ENCODE assay signal across 8 mouse cellular contexts in the genomic region with DNA sequence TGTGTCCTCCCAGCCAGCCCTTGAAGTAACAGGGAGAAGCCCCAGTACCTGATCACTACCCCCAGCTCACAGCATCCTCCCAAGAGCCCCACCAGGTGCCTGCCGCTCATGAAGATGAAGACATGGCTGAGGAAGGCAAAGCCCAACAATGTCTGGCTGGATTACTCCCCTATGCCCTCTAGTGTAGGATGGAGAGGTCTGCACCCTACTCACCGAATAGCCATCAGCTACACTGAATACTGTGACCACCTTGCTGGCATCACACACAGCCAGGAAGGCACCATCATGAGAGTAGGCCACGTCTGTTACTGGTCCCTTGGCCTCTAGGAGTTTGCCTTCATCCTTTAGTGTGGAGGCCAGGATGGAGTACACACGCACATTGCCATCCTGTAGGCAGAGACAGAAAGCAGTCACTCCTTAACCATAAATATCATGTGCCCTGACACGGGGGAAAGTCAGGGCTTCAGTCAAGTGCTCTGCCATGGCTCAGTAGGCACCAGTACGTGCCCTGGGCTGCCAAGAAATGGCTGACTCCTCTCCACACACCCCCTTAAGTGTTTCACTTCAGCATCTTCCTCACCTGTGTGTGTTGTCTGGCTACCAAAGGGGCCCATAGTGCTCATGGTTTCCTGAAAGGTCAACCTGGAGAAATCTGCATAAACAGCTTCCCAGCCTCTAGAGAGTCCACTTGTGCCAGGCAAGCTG. TPM values are rescaled to one million over a fixed set of nuclear protein-coding genes. Genes with fewer than 3 reads are reported as not detected.
DNase-seq lines count a peak whose midpoint lies in the region; ATAC-seq and TF ChIP-seq lines count a peak whose summit lies in the region.

No protein-coding gene starts in this region.

- no peaks in the 10 kb centered on the region for H3K4me1 ChIP-seq in ES-Bruce4 (ENCODE audit: control insufficient read depth, insufficient read depth, low read length)
- H3K4me1 ChIP-seq in hindbrain, embryonic 11.5 days (replicated peaks; ENCODE audit: control insufficient read depth, insufficient read depth, low read length), result no peaks in the 10 kb centered on the region
- H3K4me1 ChIP-seq in midbrain, embryonic 16.5 days (ENCODE audit: control insufficient read depth, insufficient read depth, low read length), result no peaks in the 10 kb centered on the region

- H3K27me3 ChIP-seq in ES-Bruce4 (ENCODE audit: control insufficient read depth, insufficient read depth, low read length, poor library complexity, severe bottlenecking), result no peaks in the 10 kb centered on the region
- no peaks in the 10 kb centered on the region for H3K27me3 ChIP-seq in hindbrain, embryonic 11.5 days (ENCODE audit: control insufficient read depth, insufficient read depth, low read length)
- no peaks in the 10 kb centered on the region for H3K27me3 ChIP-seq in midbrain, embryonic 16.5 days (ENCODE audit: control insufficient read depth, insufficient read depth, low read depth, low read length)

- peaks cover 32% of the 10 kb centered on the region for H3K36me3 ChIP-seq in ES-Bruce4 (ENCODE audit: control insufficient read depth, insufficient read depth, low read length, poor library complexity, severe bottlenecking)
- H3K36me3 ChIP-seq in hindbrain, embryonic 11.5 days (ENCODE audit: control insufficient read depth, insufficient read depth, low read length), result peaks cover 17% of the 10 kb centered on the region
- H3K36me3 ChIP-seq in midbrain, embryonic 16.5 days (ENCODE audit: control insufficient read depth, insufficient read depth, low read length), result peaks cover 57% of the 10 kb centered on the region

- no peaks in the 10 kb centered on the region for H3K9me3 ChIP-seq in ES-Bruce4 (replicated peaks; ENCODE audit: control insufficient read depth, insufficient read depth, low read length, poor library complexity, severe bottlenecking)
- H3K9me3 ChIP-seq in hindbrain, embryonic 11.5 days (ENCODE audit: control insufficient read depth, low read length), result no peaks in the 10 kb centered on the region
- no peaks in the 10 kb centered on the region for H3K9me3 ChIP-seq in midbrain, embryonic 16.5 days (replicated peaks; ENCODE audit: control insufficient read depth, low read length, poor library complexity, severe bottlenecking)

- no peak overlapping the region for H3K9ac ChIP-seq in ES-Bruce4 (ENCODE audit: low read depth, poor library complexity, severe bottlenecking)
- no peak overlapping the region for H3K9ac ChIP-seq in hindbrain, embryonic 11.5 days (ENCODE audit: low read depth, low read length)
- no peak overlapping the region for H3K9ac ChIP-seq in midbrain, embryonic 16.5 days (ENCODE audit: low read depth, low read length)

- DNase-seq in cerebellum, postnatal 14 days, result peak; percentile 47 to 51
- no peak for DNase-seq in cerebellum, adult 18-20 months
- DNase-seq in hindbrain, embryonic 11.5 days (ENCODE audit: low spot score), result peak; percentile 39
- no peak for DNase-seq in thymus, postnatal 36 days
- DNase-seq in adrenal gland, postnatal 36 days, result no peak

- no peak overlapping the region for H3K4me3 ChIP-seq in ES-Bruce4 (ENCODE audit: low read depth, low read length)
- H3K4me3 ChIP-seq in hindbrain, embryonic 11.5 days (ENCODE audit: low read depth, low read length), result no peak overlapping the region
- no peak overlapping the region for H3K4me3 ChIP-seq in midbrain, embryonic 16.5 days (ENCODE audit: low read depth, low read length)

- no peak overlapping the region for H3K27ac ChIP-seq in ES-Bruce4 (ENCODE audit: insufficient read depth, low read length)
- H3K27ac ChIP-seq in hindbrain, embryonic 11.5 days (ENCODE audit: low read depth, low read length), result no peak overlapping the region
- H3K27ac ChIP-seq in midbrain, embryonic 16.5 days (ENCODE audit: low read length), result no peak overlapping the region

- TF ChIP-seq EP300 in ES-Bruce4 (IDR thresholded peaks at IDR 0.05; ENCODE audit: insufficient read depth, low read depth, low read length), result no peak

- TF ChIP-seq POLR2A in ES-Bruce4 (IDR thresholded peaks at IDR 0.05; ENCODE audit: insufficient read depth, low read length), result no peak

- no peak for ATAC-seq in hindbrain, embryonic 11.5 days (ENCODE audit: low FRiP score)
- ATAC-seq in midbrain, embryonic 16.5 days, result peak; percentile 49
- no peak for ATAC-seq in activated CD4-positive, CD25-positive, alpha-beta regulatory T cell, adult 4 months

- TF ChIP-seq CTCF in ES-Bruce4 (IDR thresholded peaks at IDR 0.05; ENCODE audit: low read depth, low read length), result peak; percentile 51

- H3K4me2 ChIP-seq in hindbrain, embryonic 11.5 days (replicated peaks; ENCODE audit: low read depth, low read length), result no peak overlapping the region
- H3K4me2 ChIP-seq in midbrain, embryonic 16.5 days (ENCODE audit: low read length), result no peak overlapping the region

- WGBS in hindbrain, embryonic 11.5 days, result 83% methylated on average over 6 of the region's 6 CpGs
- 74% methylated on average over 6 of the region's 6 CpGs for WGBS in midbrain, embryonic 16.5 days

RNA-seq across cellular contexts. Expression of a gene that starts 26.9 kb away (rescaled TPM):
- not detected in 2 replicates for polyA plus RNA-seq in ES-Bruce4 (2011; ENCODE audit: insufficient read depth, insufficient read length, low read depth, missing spikeins)
- 0.13 and 0.15 TPM in 2 replicates for polyA plus RNA-seq in hindbrain, embryonic 11.5 days (2014; fragmentation: Nextera tagmentation; extraction: Ambion mirVana)
- 0.23 and 0.73 TPM in 2 replicates for polyA plus RNA-seq in midbrain, embryonic 16.5 days (2015; fragmentation: Nextera tagmentation; extraction: Ambion mirVana)
- 10 to 100 TPM in 1 of 2 experiments, 1 to 10 TPM in 1; 4.7 to 11.3 TPM for polyA plus RNA-seq in activated CD4-positive, CD25-positive, alpha-beta regulatory T cell, adult 4 months (2017; shearing (Covaris generic))
- total RNA-seq in adrenal gland, postnatal 36 days (2021), result 1 to 10 TPM; 2.0 to 2.4 TPM

RNA-seq across cellular contexts. Expression of a gene that starts 33.1 kb away (rescaled TPM):
- polyA plus RNA-seq in ES-Bruce4 (2011; ENCODE audit: insufficient read depth, insufficient read length, low read depth, missing spikeins), result 73.0 and 79.0 TPM in 2 replicates
- polyA plus RNA-seq in hindbrain, embryonic 11.5 days (2014; fragmentation: Nextera tagmentation; extraction: Ambion mirVana), result 169 and 171 TPM in 2 replicates
- 217 and 221 TPM in 2 replicates for polyA plus RNA-seq in midbrain, embryonic 16.5 days (2015; fragmentation: Nextera tagmentation; extraction: Ambion mirVana)
- polyA plus RNA-seq in activated CD4-positive, CD25-positive, alpha-beta regulatory T cell, adult 4 months (2017; shearing (Covaris generic)), result 100 to 1,000 TPM; 424 to 463 TPM
- 100 to 1,000 TPM; 130 to 138 TPM for total RNA-seq in adrenal gland, postnatal 36 days (2021)

Comparison
In these comparisons a context has a peak if more than half of its experiments do, and no peak if none do; other contexts are left out.
1. DNase-seq: peak in cerebellum, postnatal 14 days (2 of 2) and hindbrain, embryonic 11.5 days (single experiment); none in cerebellum, adult 18-20 months (0 of 2), thymus, postnatal 36 days (0 of 2) and adrenal gland, postnatal 36 days (0 of 2).